Mouse (Mus musculus) CH12F3 (cell line): Measurements from ENCODE around the gene Btbd2.
"Not testable (repeated sequence)": the region's sequence is repeated elsewhere in the genome, so short reads cannot be mapped to it uniquely, and the experiment has no call there.

Source experiments
- in situ Hi-C: fragments of 300-500 bp; cut with MboI; formaldehyde crosslinking; loops from 2 replicates; pipeline ENCODE4 v1.14.3; 2020; ENCODE audit warnings: low sequenced_read_pairs

The Btbd2 gene

DNA sequence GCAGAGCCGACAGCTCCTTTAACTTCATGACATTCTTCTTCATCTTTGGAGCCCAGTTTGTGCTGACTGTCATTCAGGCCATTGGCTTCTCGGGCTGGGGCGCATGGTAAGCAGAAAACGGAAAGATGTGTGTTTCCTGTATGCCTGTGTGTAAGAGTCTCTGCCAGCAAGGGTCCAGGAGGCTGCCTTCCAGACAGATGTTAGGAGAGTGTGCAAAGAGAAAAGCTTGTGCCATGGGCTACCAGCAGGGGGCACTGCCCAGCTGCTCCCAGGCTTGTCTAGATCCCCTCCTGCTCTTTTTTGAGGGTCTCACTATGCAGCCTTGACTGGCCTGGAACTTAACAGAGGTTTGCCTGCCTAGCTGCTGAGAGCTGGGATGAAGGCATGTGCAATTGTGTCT lies 45.8 kb downstream of the Btbd2 start:
- in situ Hi-C loops, result no loop called here

- in situ Hi-C loops, result no loop called here
Observed at GRCm38 (mm10) chr10:80610116-80610785, 46.6 kb downstream of the Btbd2 start.

- in situ Hi-C loops, result no loop called here
Observed at GRCm38 (mm10) chr10:80609269-80609924, 47.5 kb downstream of the Btbd2 start.

DNA sequence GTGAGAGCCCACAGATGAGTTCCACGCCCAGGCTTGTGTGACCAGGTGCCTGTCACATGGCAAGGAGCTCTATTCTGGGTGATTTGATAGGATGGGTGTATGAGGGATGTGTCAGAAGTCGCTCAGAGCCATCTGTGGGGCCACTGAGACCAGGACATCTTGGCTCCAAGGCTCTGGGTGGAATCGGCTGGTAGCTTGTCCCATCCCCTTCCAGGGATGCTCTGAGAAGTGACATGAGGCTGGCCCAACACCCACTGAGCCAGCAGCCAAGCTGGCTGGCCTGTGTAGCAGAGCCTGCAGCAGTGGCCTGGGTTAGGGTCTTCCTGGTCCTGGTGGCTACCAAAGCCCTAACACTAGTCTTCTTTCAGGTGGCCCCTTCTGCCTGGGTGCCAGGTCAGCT lies 48.4 kb downstream of the Btbd2 start:
- in situ Hi-C loops, result no loop called here

DNA sequence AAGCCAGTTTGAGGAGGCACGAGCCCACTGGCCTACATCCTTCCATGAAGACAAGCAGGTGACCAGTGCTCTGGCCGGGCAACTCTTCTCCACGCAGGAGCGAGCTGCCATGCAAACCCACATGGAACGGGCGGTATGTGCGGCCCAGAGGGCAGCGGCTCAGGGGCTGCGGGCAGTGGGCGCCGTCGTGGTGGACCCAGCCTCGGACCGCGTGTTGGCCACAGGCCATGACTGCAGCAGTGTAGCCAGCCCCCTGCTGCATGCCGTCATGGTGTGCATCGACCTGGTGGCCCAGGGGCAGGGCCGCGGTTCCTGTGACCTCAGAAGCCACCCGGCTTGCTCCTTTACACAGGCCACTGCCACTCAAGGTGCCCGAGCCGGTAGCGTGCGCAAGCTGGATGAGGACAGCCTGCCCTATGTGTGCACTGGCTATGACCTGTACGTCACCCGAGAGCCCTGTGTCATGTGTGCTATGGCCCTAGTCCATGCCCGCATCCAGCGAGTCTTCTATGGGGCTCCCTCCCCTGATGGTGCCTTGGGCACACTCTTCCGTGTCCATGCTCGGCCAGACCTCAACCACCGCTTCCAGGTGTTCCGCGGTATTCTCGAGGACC lies 50.0 kb downstream of the Btbd2 start:
- in situ Hi-C loops, result no loop called here

GRCm38 (mm10) chr10:80606306-80606705 lies 50.6 kb downstream of the Btbd2 start:
- in situ Hi-C loops, result no loop called here

- in situ Hi-C loops, result not testable (repeated sequence)
Observed at GRCm38 (mm10) chr10:80605721-80606120, 51.1 kb downstream of the Btbd2 start, which contains the start of gene Gm49322. Gene Gm49322, plus strand, starts transcription at chr10:80606021.

DNA sequence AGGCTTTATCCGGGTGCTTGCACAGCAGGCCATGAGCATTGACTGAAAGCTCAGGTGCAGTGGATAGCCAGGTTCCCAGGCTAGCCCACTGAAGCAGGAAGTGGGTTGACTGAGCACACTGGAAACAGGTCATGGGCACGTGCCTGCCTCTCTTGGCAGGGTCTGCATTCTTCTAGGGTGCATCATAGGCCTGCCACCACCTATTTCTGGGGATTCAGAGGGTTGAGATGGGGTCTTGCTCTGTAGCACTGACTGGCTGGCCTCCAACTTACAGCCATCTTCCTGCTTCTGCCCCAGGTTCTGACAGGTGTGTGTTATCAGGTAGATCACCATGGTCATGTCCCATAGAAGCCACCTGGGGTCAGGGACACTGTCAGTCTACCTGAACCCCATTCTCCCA lies 51.9 kb downstream of the Btbd2 start:
- in situ Hi-C loops, result no loop called here

DNA sequence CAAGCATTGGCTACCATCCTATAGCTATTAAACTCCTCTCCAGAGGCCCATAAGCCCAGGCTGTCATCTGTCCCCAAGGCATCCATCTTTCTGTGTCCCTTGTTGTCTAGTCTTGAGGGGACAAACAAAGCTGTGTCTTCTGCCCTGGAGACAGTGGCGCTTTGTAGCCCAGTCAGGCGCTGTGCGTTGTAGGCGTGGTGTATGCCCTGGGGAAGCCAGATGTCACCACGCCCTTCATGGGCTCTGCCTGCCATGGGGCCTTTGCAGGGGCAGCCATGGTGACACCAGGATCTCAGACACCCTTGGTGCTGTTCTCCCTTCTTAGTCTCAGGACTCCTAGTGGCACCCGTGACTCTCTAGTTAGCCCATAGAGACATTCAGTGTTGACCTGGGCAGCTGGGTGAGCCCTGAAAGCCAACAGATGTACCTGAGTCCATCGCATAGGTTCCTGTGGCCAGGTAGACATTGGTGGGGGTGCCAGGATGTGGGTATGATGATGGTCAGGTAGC lies 52.8 kb downstream of the Btbd2 start:
- in situ Hi-C loops, result no loop called here

- in situ Hi-C loops, result no loop called here
Observed at GRCm38 (mm10) chr10:80603364-80603763, 53.5 kb downstream of the Btbd2 start.

DNA sequence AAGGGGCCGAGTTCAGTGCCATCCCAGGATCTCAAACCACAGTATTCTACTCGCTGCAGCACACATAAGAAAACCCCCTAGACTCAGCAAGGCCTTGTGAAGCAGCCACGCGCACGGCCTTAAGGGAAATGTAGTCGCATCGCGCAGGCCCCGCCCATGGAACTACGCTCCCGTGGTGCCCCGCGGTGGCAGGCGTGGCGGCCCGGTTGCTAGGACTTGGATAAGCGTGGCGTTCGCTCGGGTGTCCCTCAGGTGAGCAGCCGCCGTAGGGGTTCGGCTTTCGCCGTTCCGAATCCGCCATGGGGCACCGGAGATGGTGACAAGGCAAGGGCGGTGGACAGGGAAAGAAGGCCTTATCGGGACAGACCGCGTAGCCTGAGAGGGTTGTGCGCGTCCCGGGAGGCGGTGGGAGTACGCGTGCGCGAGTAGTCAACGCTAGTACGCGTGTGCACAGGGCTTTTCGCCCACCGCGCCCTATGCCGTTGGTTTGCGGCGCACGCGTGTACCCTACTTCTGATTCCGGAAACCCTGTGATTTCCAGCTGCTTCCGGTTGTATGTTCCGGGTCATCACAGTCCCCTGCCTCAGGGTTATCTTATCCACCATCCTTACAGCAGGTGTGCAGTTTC lies 54.1 kb downstream of the Btbd2 start, which contains the start of the genes Scamp4 and Adat3:
Gene Scamp4, plus strand, starts transcription at position 175 of the 628 bp plus-strand sequence.
Gene Adat3, plus strand, starts transcription at position 183 of the 628 bp plus-strand sequence.
- in situ Hi-C loops, result no loop called here

DNA sequence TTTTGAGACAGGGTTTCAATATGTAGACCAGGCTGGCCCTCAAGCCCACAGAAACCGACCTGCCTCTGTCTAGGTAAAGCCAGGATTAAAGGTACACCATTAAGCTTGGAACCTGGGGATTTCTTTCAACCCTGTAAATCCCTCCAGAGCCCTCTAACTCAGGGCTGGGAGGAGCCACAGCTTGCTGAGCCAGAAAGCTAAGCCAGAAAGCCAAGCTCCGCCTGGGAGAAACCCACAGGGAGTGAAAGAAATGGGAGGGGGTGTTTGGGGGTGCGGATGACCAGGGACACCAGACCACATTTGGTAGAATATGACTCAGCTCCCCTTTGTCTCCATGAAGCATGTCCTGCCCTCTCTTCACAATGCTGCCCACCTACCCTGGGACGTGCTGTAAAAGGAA lies 60.6 kb downstream of the Btbd2 start:
- in situ Hi-C loops, result no loop called here
